Mouse (Mus musculus) kidney, adult 2 months (tissue): Measurements from ENCODE around the gene Eef1akmt2. TPM values are rescaled to one million over a fixed set of nuclear protein-coding genes. Genes with fewer than 3 reads are reported as not detected.

ENCODE experiments used
- DNase-seq: peaks from one replicate; pipeline ENCODE4 v3.0.0; 2021
- H3K27ac ChIP-seq: fragments of 200-500 bp; 2 replicates; pipeline ENCODE4 v1.5.1; 2012; ENCODE audit warnings: low read depth, low read length, control low read depth, inconsistent platforms; ENCODE audit not compliant: insufficient read depth
- H3K27me3 ChIP-seq: fragments of 200-500 bp; replicated peaks from 2 replicates; pipeline ENCODE4 v1.6.1; 2012; ENCODE audit warnings: mild to moderate bottlenecking, moderate library complexity, low read length, inconsistent platforms; ENCODE audit not compliant: control insufficient read depth, insufficient read depth
- H3K36me3 ChIP-seq: fragments of 200-500 bp; 2 replicates; pipeline ENCODE4 v1.6.1; 2012; ENCODE audit warnings: mild to moderate bottlenecking, moderate library complexity, low read length, inconsistent platforms; ENCODE audit not compliant: control insufficient read depth, insufficient read depth
- H3K4me1 ChIP-seq: fragments of 200-500 bp; 2 replicates; pipeline ENCODE4 v1.6.1; 2011; ENCODE audit warnings: low read length; ENCODE audit not compliant: control insufficient read depth, insufficient read depth
- H3K4me3 ChIP-seq: fragments of 200-500 bp; 2 replicates; pipeline ENCODE4 v1.5.1; 2011; ENCODE audit warnings: mild to moderate bottlenecking, low read depth, low read length, control low read depth; ENCODE audit not compliant: insufficient read depth
- CTCF ChIP-seq: fragments of 200-500 bp; conservative IDR thresholded peaks from 2 replicates; pipeline ENCODE4 v1.5.1; 2011; ENCODE audit warnings: low read depth, mild to moderate bottlenecking, control low read depth, low read length, moderate library complexity, mixed read lengths; ENCODE audit not compliant: insufficient read depth, insufficient read length
- POLR2A ChIP-seq: fragments of 200-500 bp; IDR thresholded peaks from one replicate; pipeline ENCODE4 v1.6.1; 2011; ENCODE audit warnings: low read depth, low read length, control low read depth
- whole genome bisulfite sequencing: fragments of 180-500 bp; shearing (Covaris S2); methylation state at CpG from one replicate; pipeline ENCODE4 v1.1.7; 2018; 5-methylcytosine and 5-hydroxymethylcytosine counted together
- polyA plus RNA-seq: library from polyadenylated mRNA; depleted of rRNA; stranded (reverse); fragments of >200 nt; gene quantifications from 2 replicates; pipeline ENCODE4 v1.2.3, GENCODE M21; 2012; rRNA removed

Gene Eef1akmt2
- polyA plus RNA-seq, 1 experiment: 13.0 TPM

GRCm38 (mm10) chr7:132780611-132781010, 71.9 kb downstream of the Eef1akmt2 start:
- no peak overlapping the region for H3K4me3 ChIP-seq
- 23% methylated on average over 4 of the region's 4 CpGs for WGBS
- H3K27me3 ChIP-seq: no peaks in the 10 kb centered on the region
- DNase-seq: peak; percentile 77
- H3K4me1 ChIP-seq: peaks cover 60% of the 10 kb centered on the region
- no peak for TF ChIP-seq POLR2A
- TF ChIP-seq CTCF: peak; percentile 29; the same call in 1 of the 2 replicates
- peak overlapping the region; percentile 68 for H3K27ac ChIP-seq
- H3K36me3 ChIP-seq: no peaks in the 10 kb centered on the region; the same call in 1 of the 2 replicates

GRCm38 (mm10) chr7:132778630-132779029, 73.8 kb downstream of the Eef1akmt2 start:
- Histone ChIP-seq H3K4me3 (no peak overlapping the region), H3K27ac (no peak overlapping the region), H3K4me1 (peaks cover 56% of the 10 kb centered on the region), H3K27me3 (no peaks in the 10 kb centered on the region), H3K36me3 (no peaks in the 10 kb centered on the region; the same call in 1 of the 2 replicates)
- TF ChIP-seq CTCF (no peak), POLR2A (no peak)
- 80% methylated on average over 13 of the region's 13 CpGs for WGBS
- DNase-seq: no peak

GRCm38 (mm10) chr7:132777728-132778453, 74.6 kb downstream of the Eef1akmt2 start:
- Histone ChIP-seq H3K4me3 (no peak overlapping the region), H3K27me3 (no peaks in the 10 kb centered on the region), H3K4me1 (peaks cover 52% of the 10 kb centered on the region), H3K36me3 (no peaks in the 10 kb centered on the region; the same call in 1 of the 2 replicates), H3K27ac (peak overlapping the region; percentile 88)
- WGBS: 96% methylated on average over 1 of the region's 1 CpGs
- no peak for DNase-seq
- no peak for TF ChIP-seq POLR2A
- TF ChIP-seq CTCF: no peak

Other genes starting within 250 kb of the Eef1akmt2 start
- 9.3 and 10.1 TPM in 2 replicates for gene Lhpp, start 242.0 kb downstream of the Eef1akmt2 start, polyA plus RNA-seq
- gene Fam53b, start 38.8 kb downstream of the Eef1akmt2 start, polyA plus RNA-seq: 29.3 and 31.1 TPM in 2 replicates
- gene Abraxas2, start 6.6 kb upstream of the Eef1akmt2 start, polyA plus RNA-seq: 15.7 and 17.9 TPM in 2 replicates
- gene Zranb1, start 78.5 kb upstream of the Eef1akmt2 start, polyA plus RNA-seq: 6.8 and 8.2 TPM in 2 replicates